Mouse (Mus musculus): Measurements from ENCODE around the gene Bcl2l12. TPM values are rescaled to one million over a fixed set of nuclear protein-coding genes. Genes with fewer than 3 reads are reported as not detected.

Gene Bcl2l12
- total and polyA plus RNA-seq, 3 experiments, result 16.6 to 24.6 TPM; not detected in 1

DNA sequence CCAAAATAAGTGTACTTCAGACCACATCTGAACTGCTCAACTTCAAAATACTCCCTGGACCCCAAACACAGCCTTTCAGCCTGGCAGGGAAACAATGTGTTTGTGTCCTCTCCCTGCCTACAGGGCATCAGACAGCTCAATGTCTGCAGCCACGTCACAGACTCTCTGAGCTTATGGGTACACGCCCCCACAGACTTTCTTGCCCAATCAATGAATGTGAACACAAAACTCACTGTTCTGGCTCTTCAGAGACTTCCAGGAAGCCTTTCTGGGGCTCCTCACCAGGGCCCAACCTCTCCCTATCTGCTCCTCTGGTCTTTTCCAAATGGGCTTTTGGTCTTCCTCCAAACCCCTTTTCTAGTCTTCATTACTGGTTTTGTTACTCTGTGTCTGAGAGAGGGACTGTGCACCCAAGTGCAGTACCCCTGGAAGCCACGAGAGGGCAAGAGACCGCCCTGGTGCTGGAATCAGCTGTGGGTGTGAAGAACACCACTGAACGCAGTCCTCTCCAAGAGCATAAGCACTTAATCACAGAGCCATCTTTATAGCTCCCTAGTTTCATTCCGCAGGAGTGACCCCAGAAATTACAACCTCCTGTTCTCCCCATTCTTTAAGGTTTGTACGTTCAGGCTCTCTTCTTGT, 39.3 kb upstream of the Bcl2l12 start:
- H3K27ac ChIP-seq (ENCODE audit: control insufficient read depth, low read depth, low read length), result no peak overlapping the region
- H3K36me3 ChIP-seq (ENCODE audit: control insufficient read depth in 1 of 2, insufficient read depth in 2 of 2, low read length in 2 of 2), result peaks cover 0 to 5% of the 10 kb centered on the region in 2 experiments; a peak in 2 of 4 replicates
- no peaks in the 10 kb centered on the region for H3K27me3 ChIP-seq (ENCODE audit: control insufficient read depth in 1 of 2, insufficient read depth in 2 of 2, low read length in 2 of 2)
- no peaks in the 10 kb centered on the region for H3K9me3 ChIP-seq (replicated peaks; ENCODE audit: insufficient read depth, low read length)
- H3K4me3 ChIP-seq (ENCODE audit: control insufficient read depth in 1 of 2, insufficient read depth in 1 of 2, low read depth in 2 of 2, low read length in 2 of 2), result no peak overlapping the region
- TF ChIP-seq ZC3H11A (IDR thresholded peaks at IDR 0.05; ENCODE audit: low read depth, low read length), result peak; percentile 32; the same call in 1 of the 2 replicates
- no peak for TF ChIP-seq NRF1 (IDR thresholded peaks at IDR 0.05; ENCODE audit: insufficient read depth, low read depth, low read length, poor library complexity, severe bottlenecking)
- TF ChIP-seq POLR2AphosphoS5 (IDR thresholded peaks at IDR 0.05; ENCODE audit: borderline replicate concordance, low read depth, low read length), result no peak
- 0 out of 2 replicates have a peak, but pooled peaks have one; percentile 31 for TF ChIP-seq SIN3A (IDR thresholded peaks at IDR 0.05; ENCODE audit: low read length)
- TF ChIP-seq USF1 (IDR thresholded peaks at IDR 0.05; ENCODE audit: low read depth, low read length), result no peak
- TF ChIP-seq MEF2A (IDR thresholded peaks at IDR 0.05; ENCODE audit: extremely low read depth, insufficient replicate concordance, low read depth, low read length, poor library complexity, severe bottlenecking), result no peak
- TF ChIP-seq MAZ (IDR thresholded peaks at IDR 0.05; ENCODE audit: low read depth, low read length), result no peak
- peak; percentile 55 for TF ChIP-seq RAD21 (IDR thresholded peaks at IDR 0.05; ENCODE audit: low read depth, low read length)
- TF ChIP-seq GABPA (IDR thresholded peaks at IDR 0.05; ENCODE audit: low read depth, low read length), result no peak
- no peak for TF ChIP-seq CHD1 (IDR thresholded peaks at IDR 0.05; ENCODE audit: low read depth, low read length)
- no peak for TF ChIP-seq USF2 (IDR thresholded peaks at IDR 0.05; ENCODE audit: borderline replicate concordance in 1 of 2, insufficient read depth in 1 of 2, low read depth in 1 of 2, low read length in 2 of 2)
- TF ChIP-seq TAL1 (IDR thresholded peaks at IDR 0.05; ENCODE audit: low read length), result no peak
- TF ChIP-seq MAX (IDR thresholded peaks at IDR 0.05; ENCODE audit: low read length), result no peak
- no peak for TF ChIP-seq GATA1 (IDR thresholded peaks at IDR 0.05; ENCODE audit: low read depth, low read length)
- no peak for TF ChIP-seq ELF1 (IDR thresholded peaks at IDR 0.05; ENCODE audit: low read depth, low read length)
- no peak for TF ChIP-seq JUND (IDR thresholded peaks at IDR 0.05; ENCODE audit: low read depth, low read length)
- no peak for TF ChIP-seq ZKSCAN1 (IDR thresholded peaks at IDR 0.05; ENCODE audit: low read depth, low read length)
- TF ChIP-seq TBP (IDR thresholded peaks at IDR 0.05; ENCODE audit: low read depth, low read length), result no peak
- peak; percentile 84 for TF ChIP-seq SMC3 (IDR thresholded peaks at IDR 0.05; ENCODE audit: low read depth, low read length)
- no peak for TF ChIP-seq UBTF (IDR thresholded peaks at IDR 0.05; ENCODE audit: borderline replicate concordance, insufficient read depth, low read depth, low read length)
- TF ChIP-seq POLR2AphosphoS2 (IDR thresholded peaks at IDR 0.05; ENCODE audit: low read length), result no peak
- TF ChIP-seq HCFC1 (IDR thresholded peaks at IDR 0.05; ENCODE audit: low read depth, low read length), result no peak
- TF ChIP-seq BHLHE40 (IDR thresholded peaks at IDR 0.05; ENCODE audit: borderline replicate concordance, low read depth, low read length), result no peak
- TF ChIP-seq CTCF (IDR thresholded peaks at IDR 0.05 in 2 of 3, conservative IDR thresholded peaks at IDR 0.05 in 1 of 3; ENCODE audit: control insufficient read depth in 1 of 3, insufficient read depth in 1 of 3, low read depth in 2 of 3, low read length in 3 of 3, poor library complexity in 1 of 3, severe bottlenecking in 1 of 3), result peak; percentile 81 to 93 (median 82)
- H3K4me1 ChIP-seq (ENCODE audit: control insufficient read depth in 1 of 2, insufficient read depth in 2 of 2, low read length in 2 of 2), result no peaks in the 10 kb centered on the region
- DNase-seq (ENCODE audit: low read depth, low spot score), result peak; percentile 73
- H3K9ac ChIP-seq (ENCODE audit: control insufficient read depth, low read depth, low read length, poor library complexity, severe bottlenecking), result no peak overlapping the region
- no peaks in the 10 kb centered on the region for H3K79me2 ChIP-seq (ENCODE audit: control insufficient read depth, insufficient read depth, low read length, poor library complexity)
